Mouse (Mus musculus) megakaryocyte progenitor cell, adult 5-6 weeks (primary cell): ENCODE measurements around the gene Creld2. TPM values are rescaled to one million over a fixed set of nuclear protein-coding genes. Genes with fewer than 3 reads are reported as not detected.
"Not testable (repeated sequence)": the region's sequence is repeated elsewhere in the genome, so short reads cannot be mapped to it uniquely, and the experiment has no call there.

Experiments used
- ATAC-seq: replicated peaks from 2 replicates; pipeline ENCODE4 v1.8.0; 2016; ENCODE audit warnings: mild to moderate bottlenecking, moderate TSS enrichment, inconsistent platforms; ENCODE audit not compliant: poor library complexity
- total RNA-seq, 2 experiments: library from RNA; stranded (forward) in 1 of 2; stranded (reverse) in 1 of 2; fragments of 157-497, 149-512 nt in 1 of 2; fragments of 200-1000 nt in 1 of 2; gene quantifications; 2 replicates each; pipeline versions ENCODE4 v1.2.3 to v1.2.4; 2015 to 2017

Gene Creld2
- total RNA-seq (2015) (65.2 and 68.1 TPM in 2 replicates), total RNA-seq (2017) (117 and 124 TPM in 2 replicates)

- peak; percentile 92 for ATAC-seq
These were observed at the start of gene Creld2, which contains the start of gene Alg12 for GRCm38 (mm10) chr15:88819026-88819905. Gene Creld2, plus strand, starts transcription at chr15:88819646. Gene Alg12, minus strand, starts transcription at chr15:88819318.

GRCm38 (mm10) chr15:88774630-88775029, 44.8 kb upstream of the Creld2 start:
- not testable (repeated sequence) for ATAC-seq

GRCm38 (mm10) chr15:88792140-88792850, 27.2 kb upstream of the Creld2 start:
- ATAC-seq = no peak

GRCm38 (mm10) chr15:88794729-88795128, 24.7 kb upstream of the Creld2 start:
- ATAC-seq = not testable (repeated sequence)

- ATAC-seq = no peak
These were observed 19.5 kb upstream of the Creld2 start for GRCm38 (mm10) chr15:88799950-88800371.

GRCm38 (mm10) chr15:88800921-88801354, 18.5 kb upstream of the Creld2 start:
- no peak for ATAC-seq

- ATAC-seq = no peak
These were observed 17.5 kb upstream of the Creld2 start for GRCm38 (mm10) chr15:88801903-88802302.

- ATAC-seq = peak; percentile 42; the same call in 1 of the 2 replicates
These were observed 17.1 kb upstream of the Creld2 start for GRCm38 (mm10) chr15:88802348-88802747.

- ATAC-seq = no peak
These were observed 11.3 kb upstream of the Creld2 start for GRCm38 (mm10) chr15:88808121-88808520.

- ATAC-seq = no peak
These were observed 9.1 kb upstream of the Creld2 start for GRCm38 (mm10) chr15:88810369-88810768.

- no peak for ATAC-seq
These were observed 6.2 kb upstream of the Creld2 start for GRCm38 (mm10) chr15:88813262-88813661.

- ATAC-seq = not testable (repeated sequence)
These were observed 5.6 kb upstream of the Creld2 start for GRCm38 (mm10) chr15:88813873-88814272.

- ATAC-seq = no peak
These were observed 4.9 kb upstream of the Creld2 start for GRCm38 (mm10) chr15:88814411-88815047.

- peak; percentile 5; the same call in 1 of the 2 replicates for ATAC-seq
These were observed 4.2 kb upstream of the Creld2 start for GRCm38 (mm10) chr15:88815196-88815700.

- ATAC-seq = no peak
These were observed 459 bp downstream of the Creld2 start for GRCm38 (mm10) chr15:88819906-88820303.

GRCm38 (mm10) chr15:88821403-88821802, 2.0 kb downstream of the Creld2 start:
- ATAC-seq = no peak

- no peak for ATAC-seq
These were observed 3.1 kb downstream of the Creld2 start for GRCm38 (mm10) chr15:88822513-88822912.

- no peak for ATAC-seq
These were observed 3.9 kb downstream of the Creld2 start for GRCm38 (mm10) chr15:88823376-88823775.

- ATAC-seq = no peak
These were observed 8.0 kb downstream of the Creld2 start for GRCm38 (mm10) chr15:88827466-88827865.

- ATAC-seq = peak; percentile 90
These were observed 8.7 kb downstream of the Creld2 start for GRCm38 (mm10) chr15:88827991-88828799.
